ENCODE assay signal across 13 mouse cellular contexts in the genomic region with DNA sequence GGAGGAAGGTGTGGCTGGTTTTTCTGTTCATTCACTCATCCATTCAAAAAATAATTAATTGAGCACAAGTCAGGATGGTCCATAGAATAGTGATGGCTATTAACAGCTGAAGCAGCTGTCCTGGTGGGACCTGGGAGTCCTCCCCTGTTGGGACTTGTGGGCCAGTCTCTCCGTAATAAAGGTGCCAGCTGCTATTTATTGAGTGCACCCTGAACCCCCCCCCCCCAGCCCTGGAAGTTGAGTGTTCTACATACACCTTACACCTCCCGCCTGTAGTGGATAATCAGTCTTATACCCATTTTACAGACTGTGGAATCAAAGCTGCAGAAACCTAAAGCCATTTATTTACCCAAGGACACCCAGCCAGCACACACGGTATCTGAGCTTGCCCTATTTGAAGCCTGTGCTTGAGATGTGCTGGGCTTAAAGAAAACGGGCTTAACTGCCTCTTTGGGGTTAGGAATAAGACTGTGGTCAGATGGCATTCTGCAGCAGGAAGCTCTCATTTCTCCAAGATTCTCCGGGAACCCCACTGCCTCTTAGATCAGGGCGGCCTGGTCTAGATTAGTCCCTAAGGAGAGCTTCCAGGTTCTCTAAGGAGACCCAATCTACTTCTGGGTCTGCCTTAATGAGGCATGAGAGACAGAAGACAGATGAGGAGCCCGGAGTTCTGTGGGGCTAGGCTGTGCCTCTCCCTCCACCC. TPM values are rescaled to one million over a fixed set of nuclear protein-coding genes. Genes with fewer than 3 reads are reported as not detected.
DNase-seq lines count a peak whose midpoint lies in the region; ATAC-seq and TF ChIP-seq lines count a peak whose summit lies in the region.
"Had no signal": no experiment of that assay in that cellular context is flagged by ENCODE, and none has a peak within 500 bp of the region (broad histone marks: within the 10 kb centered on the region; RNA-seq: fewer than 3 reads in every experiment).

No protein-coding gene starts in this region.

- H3K27me3 ChIP-seq in cerebellum, adult 2 months (ENCODE audit: control insufficient read depth, insufficient read depth, low read length): no peaks in the 10 kb centered on the region
- H3K27me3 ChIP-seq in hindbrain, embryonic 12.5 days: no peaks in the 10 kb centered on the region
- no peaks in the 10 kb centered on the region for H3K27me3 ChIP-seq in midbrain, embryonic 16.5 days (ENCODE audit: control insufficient read depth, insufficient read depth, low read depth, low read length)

- H3K4me1 ChIP-seq in cerebellum, adult 2 months (ENCODE audit: control insufficient read depth, insufficient read depth, low read length): peaks cover 19% of the 10 kb centered on the region
- peaks cover 85% of the 10 kb centered on the region for H3K4me1 ChIP-seq in hindbrain, embryonic 12.5 days
- H3K4me1 ChIP-seq in midbrain, embryonic 16.5 days (ENCODE audit: control insufficient read depth, insufficient read depth, low read length): peaks cover 68% of the 10 kb centered on the region

- no peak for TF ChIP-seq CTCF in cerebellum, adult 2 months (IDR thresholded peaks at IDR 0.05; ENCODE audit: borderline replicate concordance, insufficient read depth, low read depth, low read length)

- no peak overlapping the region for H3K4me3 ChIP-seq in cerebellum, adult 2 months (replicated peaks; ENCODE audit: insufficient read depth, low read depth, low read length)
- peak overlapping the region; percentile 100 for H3K4me3 ChIP-seq in hindbrain, embryonic 12.5 days
- H3K4me3 ChIP-seq in midbrain, embryonic 16.5 days (ENCODE audit: low read depth, low read length): no peak overlapping the region; the same call in 1 of the 2 replicates

- H3K9ac ChIP-seq in hindbrain, embryonic 12.5 days: peak overlapping the region; percentile 100
- H3K9ac ChIP-seq in midbrain, embryonic 16.5 days (ENCODE audit: low read depth, low read length): peak overlapping the region; percentile 81; the same call in 1 of the 2 replicates

- no peaks in the 10 kb centered on the region for H3K9me3 ChIP-seq in hindbrain, embryonic 12.5 days (replicated peaks)
- no peaks in the 10 kb centered on the region for H3K9me3 ChIP-seq in midbrain, embryonic 16.5 days (replicated peaks; ENCODE audit: control insufficient read depth, low read length, poor library complexity, severe bottlenecking)

- H3K4me2 ChIP-seq in hindbrain, embryonic 12.5 days (replicated peaks): peak overlapping the region; percentile 80
- H3K4me2 ChIP-seq in midbrain, embryonic 16.5 days (ENCODE audit: low read length): peak overlapping the region; percentile 67

- peak overlapping the region; percentile 12; the same call in 1 of the 2 replicates for H3K27ac ChIP-seq in cerebellum, adult 2 months (ENCODE audit: insufficient read depth, low read length)
- H3K27ac ChIP-seq in hindbrain, embryonic 12.5 days: peak overlapping the region; percentile 100
- H3K27ac ChIP-seq in midbrain, embryonic 16.5 days (ENCODE audit: low read length): peak overlapping the region; percentile 98

- WGBS in cerebellum, adult 2 months: 64% methylated on average over 7 of the region's 7 CpGs
- WGBS in hindbrain, embryonic 12.5 days: 25% methylated on average over 7 of the region's 7 CpGs
- WGBS in midbrain, embryonic 16.5 days: 15% methylated on average over 7 of the region's 7 CpGs

- no peak for ATAC-seq in hindbrain, embryonic 12.5 days (ENCODE audit: low FRiP score)
- ATAC-seq in midbrain, embryonic 16.5 days: no peak

- no peak for TF ChIP-seq POLR2A in cerebellum, adult 2 months (IDR thresholded peaks at IDR 0.05; ENCODE audit: borderline replicate concordance, insufficient read depth, low read length)

- intact Hi-C loops in left cerebral cortex, postnatal 14 days (cut with DNase I): no loop called here

- H3K36me3 ChIP-seq in hindbrain, embryonic 12.5 days: peaks cover 64% of the 10 kb centered on the region
- H3K36me3 ChIP-seq in midbrain, embryonic 16.5 days (ENCODE audit: control insufficient read depth, insufficient read depth, low read length): 0 out of 2 replicates have a peak, but pooled peaks cover 4% of the 10 kb centered on the region

- no peak for DNase-seq in cerebellum, adult 2 months
- DNase-seq in cerebellum, adult 9-11 months: no peak
- DNase-seq in MN1 (ENCODE audit: low spot score): peak; percentile 32
- DNase-seq in adrenal gland, adult 2 months: no peak
- DNase-seq in left cerebral cortex, postnatal 14 days (ENCODE audit: low spot score in 2 of 2): no peak
- no peak for DNase-seq in frontal cortex, postnatal 25 days (ENCODE audit: low spot score in 2 of 2)
- DNase-seq: heart, postnatal 36 days; right cerebral cortex, postnatal 25 days; thymus, postnatal 4 days had no signal

RNA-seq across cellular contexts. Expression of a gene that starts 8.0 kb away (rescaled TPM):
- polyA plus RNA-seq in cerebellum, adult 2 months (2012; rRNA removed): 56.5 and 60.4 TPM in 2 replicates
- 128 and 131 TPM in 2 replicates for polyA plus RNA-seq in hindbrain, embryonic 12.5 days (2016; fragmentation: Nextera tagmentation; extraction: Ambion mirVana)
- 47.9 and 53.7 TPM in 2 replicates for polyA plus RNA-seq in midbrain, embryonic 16.5 days (2015; fragmentation: Nextera tagmentation; extraction: Ambion mirVana)
- 10 to 100 TPM; 16.3 to 19.1 TPM for total RNA-seq in adrenal gland, adult 2 months (2021)
- 24.0 and 29.5 TPM in 2 replicates for polyA plus RNA-seq in adrenal gland, adult 2 months (2012; rRNA removed)
- total RNA-seq in left cerebral cortex, postnatal 14 days (2021): 10 to 100 TPM; 45.4 to 54.0 TPM
- total RNA-seq: megakaryocyte-erythroid progenitor cell, adult 5-6 weeks had no signal

RNA-seq across cellular contexts. Expression of a gene that starts 28.7 kb away (rescaled TPM):
- polyA plus RNA-seq in cerebellum, adult 2 months (2012; rRNA removed): not detected in 2 replicates
- not detected in 2 replicates for polyA plus RNA-seq in hindbrain, embryonic 12.5 days (2016; fragmentation: Nextera tagmentation; extraction: Ambion mirVana)
- not detected in 2 replicates for polyA plus RNA-seq in midbrain, embryonic 16.5 days (2015; fragmentation: Nextera tagmentation; extraction: Ambion mirVana)
- not detected for total RNA-seq in adrenal gland, adult 2 months (2021)
- polyA plus RNA-seq in adrenal gland, adult 2 months (2012; rRNA removed): 7.6 TPM in 1 of 2 replicates, not detected in the other
- not detected for total RNA-seq in left cerebral cortex, postnatal 14 days (2021)
- total RNA-seq: heart, postnatal 36 days; layer of hippocampus, postnatal 36 days; megakaryocyte-erythroid progenitor cell, adult 5-6 weeks had no signal

RNA-seq across cellular contexts. Expression of a gene that starts 47.1 kb away (rescaled TPM):
- polyA plus RNA-seq in cerebellum, adult 2 months (2012; rRNA removed): 114 and 122 TPM in 2 replicates
- polyA plus RNA-seq in hindbrain, embryonic 12.5 days (2016; fragmentation: Nextera tagmentation; extraction: Ambion mirVana): 23.1 and 24.7 TPM in 2 replicates
- polyA plus RNA-seq in midbrain, embryonic 16.5 days (2015; fragmentation: Nextera tagmentation; extraction: Ambion mirVana): 32.3 and 32.7 TPM in 2 replicates
- total RNA-seq in adrenal gland, adult 2 months (2021): 10 to 100 TPM; 15.1 to 28.0 TPM
- polyA plus RNA-seq in adrenal gland, adult 2 months (2012; rRNA removed): 47.4 and 61.7 TPM in 2 replicates
- 10 to 100 TPM; 27.4 to 27.7 TPM for total RNA-seq in left cerebral cortex, postnatal 14 days (2021)

Comparison
In these comparisons a context has a peak if more than half of its experiments do, and no peak if none do; other contexts are left out.
1. H3K27ac ChIP-seq: peak in every context shown above with its lines; median percentile 100 in hindbrain, embryonic 12.5 days; 98 in midbrain, embryonic 16.5 days; 12 in cerebellum, adult 2 months.